Mouse (Mus musculus) cerebellum, postnatal 36 days (tissue): ENCODE results near the gene Acer3.

Experiments
- DNase-seq, 2 experiments: peaks; one replicate each; pipeline ENCODE4 v3.0.0; 2021 to 2022; ENCODE audit warnings: mixed read lengths in 2 of 2

The Acer3 gene

GRCm38 (mm10) chr7:98177929-98178559 lies 143.0 kb downstream of the Acer3 start, which contains the start of gene Capn5:
Gene Capn5 (minus strand): TSS chr7:98178274.
- peak; percentile 60 to 66 for DNase-seq

GRCm38 (mm10) chr7:98177566-98177928 lies 143.5 kb downstream of the Acer3 start:
- no peak for DNase-seq

DNA sequence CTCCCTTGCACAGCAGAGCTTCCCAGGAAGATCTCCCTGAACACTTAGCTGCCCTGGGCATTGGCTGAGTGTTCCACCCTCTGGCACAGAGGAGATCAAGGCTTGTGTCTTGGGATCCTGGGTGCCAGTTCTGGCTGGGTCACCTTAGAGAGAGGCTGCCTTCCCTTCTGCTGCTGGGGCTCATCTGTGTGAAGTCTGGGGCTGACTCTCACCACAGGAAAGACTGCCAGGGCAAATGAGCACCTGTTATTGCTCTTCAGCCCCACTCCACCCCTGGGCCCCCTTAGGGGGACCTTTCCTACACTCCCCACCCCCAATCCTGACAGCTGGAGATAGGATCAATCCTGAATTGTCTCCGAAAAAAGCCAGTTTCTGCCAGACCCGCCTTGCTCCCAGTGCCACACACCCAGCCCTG lies 143.9 kb downstream of the Acer3 start:
- no peak for DNase-seq

DNA sequence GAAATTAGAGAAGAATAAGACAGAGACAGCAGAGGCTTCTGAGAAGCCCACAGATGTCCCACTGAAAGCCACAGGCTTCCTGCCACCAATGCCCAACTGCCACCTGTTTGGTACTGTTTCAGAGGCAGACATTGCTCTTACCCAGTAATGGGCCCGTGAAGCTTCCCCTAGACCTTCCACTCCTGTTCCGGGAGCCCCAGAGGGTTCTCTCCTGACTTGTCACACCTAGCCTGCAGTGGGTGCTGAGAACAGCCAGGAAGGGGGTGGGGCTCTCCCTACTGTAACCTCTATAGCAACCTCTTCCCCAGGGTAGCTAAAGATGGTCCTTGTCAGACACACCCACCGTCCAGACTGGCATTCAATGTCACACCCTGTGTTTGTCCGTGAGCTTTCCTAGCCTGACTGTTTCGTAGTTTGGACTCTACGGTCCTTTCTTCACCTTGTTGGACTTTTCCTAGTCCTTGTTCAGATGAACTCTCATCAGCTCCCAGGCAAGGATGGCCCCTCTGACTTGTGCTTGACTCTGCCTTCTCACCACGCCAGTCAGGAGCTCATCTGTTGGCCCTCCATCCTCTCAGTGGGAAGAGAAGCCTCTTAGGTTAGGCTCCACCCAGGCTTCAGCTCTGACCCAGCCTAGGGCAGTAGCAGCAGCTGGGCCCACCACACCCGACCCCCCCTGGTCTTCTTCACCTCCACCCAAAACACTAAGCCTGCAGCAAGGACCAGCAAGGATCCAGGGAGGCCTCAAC lies 144.5 kb downstream of the Acer3 start:
- DNase-seq, result no peak

DNA sequence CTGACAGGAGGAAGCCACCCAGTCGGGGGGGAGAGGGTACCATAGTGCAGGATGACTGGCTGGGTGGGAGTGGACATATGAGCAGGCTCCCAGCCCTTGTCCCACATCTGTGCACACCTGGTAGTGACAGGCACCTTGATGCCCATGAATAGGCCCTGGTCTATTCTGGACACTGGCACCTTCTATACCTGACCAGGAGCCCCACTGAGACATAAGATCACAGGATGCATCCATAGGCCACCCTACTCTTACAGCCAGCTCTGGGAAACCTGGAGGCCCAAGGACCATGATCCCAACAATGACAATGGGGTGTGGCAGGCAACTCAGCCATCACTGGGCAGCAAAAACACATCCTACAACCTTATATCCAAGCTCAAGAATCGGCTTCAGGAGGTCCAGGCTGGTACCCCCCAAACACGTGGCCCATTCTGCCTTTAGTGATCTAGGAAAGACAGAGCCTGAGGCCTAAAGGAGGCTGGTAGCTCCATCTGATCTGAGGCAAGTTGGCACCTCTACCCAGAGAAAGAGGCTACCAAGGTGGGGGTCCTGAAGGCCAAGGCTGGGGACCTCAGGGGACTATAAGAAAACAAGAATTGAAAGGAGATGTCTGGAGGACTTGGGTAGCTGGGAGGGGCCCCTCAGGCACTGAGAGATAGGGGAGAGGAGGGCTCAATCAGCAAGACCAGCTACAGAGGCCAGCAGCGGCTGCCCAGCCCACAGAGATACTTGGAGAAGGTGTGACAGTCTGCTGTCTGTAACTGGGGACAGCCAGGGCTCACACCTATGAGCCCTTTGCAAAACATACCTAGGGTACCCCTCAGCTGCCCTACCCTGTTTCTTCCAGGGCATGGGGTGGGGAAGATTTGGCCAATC lies 145.9 kb downstream of the Acer3 start:
- DNase-seq, result no peak

DNA sequence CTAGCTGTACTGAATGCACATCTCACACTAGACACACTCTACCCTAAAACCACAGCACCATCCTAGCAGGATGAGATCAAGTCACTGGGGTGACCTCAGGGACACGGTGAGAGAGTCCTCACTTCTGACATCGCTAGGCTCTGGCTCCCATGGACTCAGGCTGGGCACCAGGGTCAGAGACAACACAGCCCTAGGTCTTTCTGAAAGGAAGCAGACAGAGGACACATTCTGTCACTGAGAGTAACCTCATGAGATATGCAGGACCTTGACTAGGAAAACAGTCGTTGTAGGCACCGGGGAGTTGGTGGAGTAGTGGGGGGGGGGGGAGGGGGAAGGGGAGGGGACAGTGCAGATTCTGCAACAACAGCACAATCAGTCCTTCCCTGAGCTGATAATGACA lies 147.6 kb downstream of the Acer3 start:
- no peak for DNase-seq

GRCm38 (mm10) chr7:98172661-98173060 lies 148.3 kb downstream of the Acer3 start:
- no peak for DNase-seq

DNA sequence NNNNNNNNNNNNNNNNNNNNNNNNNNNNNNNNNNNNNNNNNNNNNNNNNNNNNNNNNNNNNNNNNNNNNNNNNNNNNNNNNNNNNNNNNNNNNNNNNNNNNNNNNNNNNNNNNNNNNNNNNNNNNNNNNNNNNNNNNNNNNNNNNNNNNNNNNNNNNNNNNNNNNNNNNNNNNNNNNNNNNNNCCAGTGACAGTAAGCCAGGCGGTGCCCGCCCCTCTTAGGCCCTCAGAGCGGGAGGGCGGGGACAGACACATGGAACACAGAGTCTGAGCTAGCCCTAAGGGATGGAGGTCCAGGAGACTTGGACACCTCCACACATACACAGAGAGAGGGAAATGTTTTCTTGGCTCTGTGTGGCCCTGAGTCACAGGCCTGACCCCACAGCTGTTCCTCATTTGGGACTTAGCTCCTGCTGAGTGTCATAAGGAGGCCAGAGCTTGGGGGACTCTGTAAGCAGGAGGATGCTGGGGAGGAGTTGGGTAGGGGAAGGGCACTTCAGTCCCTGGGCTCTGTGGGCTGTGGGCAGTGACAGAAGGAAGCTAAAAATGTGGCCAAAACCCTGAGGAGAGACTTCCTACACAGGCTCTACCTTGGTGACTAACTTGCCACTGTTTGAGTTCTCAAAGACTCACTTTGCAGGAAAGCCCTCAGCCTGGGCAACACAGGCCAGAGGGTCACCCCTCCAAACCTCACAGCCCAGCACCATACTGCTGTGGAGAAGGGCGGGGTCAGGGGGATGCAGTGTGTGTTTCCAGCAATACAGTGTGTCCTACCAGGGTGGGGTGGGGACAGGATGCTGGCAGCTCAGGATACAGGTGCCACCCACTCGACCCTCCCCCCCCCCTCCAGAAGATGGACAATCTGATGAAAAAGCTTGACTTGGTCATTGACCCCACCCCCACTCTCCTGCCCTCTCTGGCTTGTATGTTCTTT lies 149.6 kb downstream of the Acer3 start:
- peak in 1 of 2 experiments; percentile 27 for DNase-seq

DNA sequence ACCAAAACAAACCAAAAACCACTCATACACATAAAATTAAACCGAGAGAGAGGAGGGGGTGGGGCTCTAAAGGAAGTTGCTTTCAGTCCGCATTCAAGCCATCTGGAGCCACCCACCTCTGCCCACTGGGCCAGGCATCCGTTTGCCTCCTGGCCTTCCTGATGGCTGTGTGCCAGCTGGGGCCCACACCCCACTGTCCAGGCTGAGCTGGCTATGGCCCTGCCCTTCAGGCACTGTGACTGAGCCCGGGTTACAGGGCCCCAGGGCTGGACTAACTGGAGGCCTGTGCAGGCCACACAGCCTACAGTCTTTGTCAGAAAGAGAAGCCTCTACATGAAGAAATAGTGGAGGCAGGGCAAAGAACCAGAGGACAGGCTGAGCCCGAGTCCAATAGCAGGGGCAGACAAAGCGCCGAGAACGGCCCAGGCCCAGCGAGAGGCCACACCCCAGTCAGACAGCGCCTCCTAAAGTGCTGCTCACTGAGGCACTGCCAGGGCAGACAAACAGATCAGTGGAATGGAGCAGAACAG lies 155.9 kb downstream of the Acer3 start:
- DNase-seq, result peak in 1 of 2 experiments; percentile 21

DNA sequence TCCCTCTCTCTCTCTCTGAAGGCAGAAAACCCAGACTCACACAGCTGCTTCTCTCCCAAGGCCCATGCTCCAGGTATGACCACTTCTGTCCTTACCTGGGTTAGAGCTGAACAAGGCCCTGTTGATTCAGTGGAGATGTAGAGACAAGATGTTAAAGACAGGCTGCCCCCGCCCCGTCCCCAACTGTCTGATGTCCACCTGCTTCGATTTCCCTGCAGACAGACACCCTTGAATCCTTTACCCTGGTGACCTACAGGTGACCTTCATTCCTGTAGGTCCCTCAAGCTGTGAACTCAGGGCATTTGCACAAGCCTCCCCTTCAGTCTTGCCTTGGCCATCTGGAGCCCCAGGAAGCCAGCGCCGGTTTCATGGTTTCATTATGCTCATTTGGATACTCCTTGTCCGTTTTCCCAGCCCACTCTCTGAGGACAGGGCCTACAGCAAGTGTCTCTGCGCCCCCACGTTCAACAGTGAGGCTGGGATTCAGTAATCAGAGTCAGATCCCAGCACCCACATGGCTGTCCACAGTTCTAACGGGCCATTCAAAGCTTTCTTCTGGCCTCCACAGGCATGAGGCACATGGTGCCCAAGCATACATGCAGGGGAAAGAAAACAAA lies 156.5 kb downstream of the Acer3 start:
- no peak for DNase-seq

GRCm38 (mm10) chr7:98163700-98164099 lies 157.3 kb downstream of the Acer3 start:
- DNase-seq, result no peak

- DNase-seq, result no peak
Measured at GRCm38 (mm10) chr7:98162239-98162638, 158.8 kb downstream of the Acer3 start.

DNA sequence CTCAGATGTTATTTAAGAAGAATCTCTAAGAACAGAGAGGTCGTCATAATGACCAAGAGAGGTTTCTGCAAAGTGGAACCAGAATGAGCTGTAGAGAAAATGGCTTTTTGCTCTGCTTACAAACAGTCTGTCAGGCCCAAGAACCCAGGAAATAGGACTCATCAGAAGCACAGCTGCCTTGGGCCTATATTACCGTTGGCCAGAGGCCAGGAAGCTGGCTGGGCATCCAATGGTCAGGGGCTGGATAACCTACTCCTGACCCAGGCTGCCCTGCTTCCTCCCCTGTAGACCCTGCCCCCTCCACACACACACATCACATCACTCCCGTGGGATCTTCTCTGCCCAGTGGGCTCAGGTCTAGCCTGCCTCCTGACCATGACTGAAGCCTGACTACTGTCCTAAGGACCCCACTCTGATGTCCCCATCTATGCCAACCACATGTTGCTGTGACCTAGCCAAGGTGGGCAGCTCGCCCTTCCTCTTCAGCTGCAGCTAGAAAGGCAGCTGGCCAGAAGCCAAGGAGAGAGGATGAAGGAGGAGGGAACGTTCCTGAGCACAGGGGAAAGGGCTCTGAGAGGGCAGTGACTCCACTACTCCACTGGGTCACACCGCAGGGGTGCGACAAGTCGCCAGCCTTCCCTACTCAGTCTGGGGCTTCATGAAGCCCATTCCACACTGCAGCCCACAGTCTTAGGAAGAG lies 160.8 kb downstream of the Acer3 start:
- DNase-seq, result no peak

- DNase-seq, result no peak
Measured at GRCm38 (mm10) chr7:98158481-98158880, 162.5 kb downstream of the Acer3 start.

GRCm38 (mm10) chr7:98157636-98158332 lies 163.2 kb downstream of the Acer3 start:
- DNase-seq, result no peak
